Mouse (Mus musculus) spleen, postnatal 10 days (tissue): ENCODE measurements around the gene Fggy.

Experiments used
- DNase-seq, 2 experiments: peaks; one replicate each; pipeline ENCODE4 v3.0.0; 2021 to 2022; ENCODE audit warnings: low spot score in 2 of 2

Fggy gene

GRCm38 (mm10) chr4:95664327-95664726 lies 107.0 kb downstream of the Fggy start:
- DNase-seq, result no peak

- DNase-seq, result no peak
Observed at GRCm38 (mm10) chr4:95666284-95666889, 109.1 kb downstream of the Fggy start.

- DNase-seq, result no peak
Observed at GRCm38 (mm10) chr4:95666896-95667295, 109.6 kb downstream of the Fggy start.

- no peak for DNase-seq
Observed at GRCm38 (mm10) chr4:95667595-95667994, 110.3 kb downstream of the Fggy start.

GRCm38 (mm10) chr4:95668543-95668942 lies 111.2 kb downstream of the Fggy start:
- no peak for DNase-seq

- no peak for DNase-seq
Observed at GRCm38 (mm10) chr4:95669336-95669735, 112.0 kb downstream of the Fggy start.

GRCm38 (mm10) chr4:95670559-95670958 lies 113.3 kb downstream of the Fggy start:
- DNase-seq, result no peak

GRCm38 (mm10) chr4:95672039-95672438 lies 114.7 kb downstream of the Fggy start:
- no peak for DNase-seq

- DNase-seq, result no peak
Observed at GRCm38 (mm10) chr4:95676390-95676789, 119.1 kb downstream of the Fggy start.

- DNase-seq, result no peak
Observed at GRCm38 (mm10) chr4:95680756-95681449, 123.6 kb downstream of the Fggy start.

GRCm38 (mm10) chr4:95684522-95685080 lies 127.3 kb downstream of the Fggy start:
- DNase-seq, result no peak

- DNase-seq, result no peak
Observed at GRCm38 (mm10) chr4:95686775-95687174, 129.5 kb downstream of the Fggy start.

GRCm38 (mm10) chr4:95687350-95687749 lies 130.0 kb downstream of the Fggy start:
- no peak for DNase-seq

- DNase-seq, result no peak
Observed at GRCm38 (mm10) chr4:95688159-95688558, 130.9 kb downstream of the Fggy start.

- no peak for DNase-seq
Observed at GRCm38 (mm10) chr4:95700366-95700765, 143.1 kb downstream of the Fggy start.

- no peak for DNase-seq
Observed at GRCm38 (mm10) chr4:95707941-95708897, 150.9 kb downstream of the Fggy start.

- no peak for DNase-seq
Observed at GRCm38 (mm10) chr4:95709750-95710149, 152.4 kb downstream of the Fggy start.

GRCm38 (mm10) chr4:95712802-95713201 lies 155.5 kb downstream of the Fggy start:
- no peak for DNase-seq

GRCm38 (mm10) chr4:95713271-95713670 lies 156.0 kb downstream of the Fggy start:
- DNase-seq, result no peak

GRCm38 (mm10) chr4:95716137-95716536 lies 158.8 kb downstream of the Fggy start:
- no peak for DNase-seq

- no peak for DNase-seq
Observed at GRCm38 (mm10) chr4:95723615-95724014, 166.3 kb downstream of the Fggy start.

- no peak for DNase-seq
Observed at GRCm38 (mm10) chr4:95726361-95726760, 169.1 kb downstream of the Fggy start.
